Mouse (Mus musculus) liver, embryonic 14.5 days (tissue): ENCODE data around the gene Ltbp1.

ENCODE experiments used
- CTCF ChIP-seq: IDR thresholded peaks from 2 replicates; pipeline ENCODE4 v1.5.1; 2016; ENCODE audit warnings: antibody characterized with exemption, low read depth, control low read depth
- EP300 ChIP-seq: IDR thresholded peaks from 2 replicates; pipeline ENCODE4 v1.6.1; 2016; ENCODE audit warnings: antibody characterized with exemption, low read depth

- TF ChIP-seq CTCF (no peak), EP300 (no peak)
Measured at GRCm38 (mm10) chr17:75305714-75306113, 300.3 kb downstream of the Ltbp1 start.
